ENCODE assay signal across 22 mouse cellular contexts in genomic region chr7:45195341-45196175, GRCm38 (mm10). TPM values are rescaled to one million over a fixed set of nuclear protein-coding genes. Genes with fewer than 3 reads are reported as not detected.
DNase-seq lines count a peak whose midpoint lies in the region; ATAC-seq lines count a peak whose summit lies in the region.
"Had no signal": no experiment of that assay in that cellular context is flagged by ENCODE, and none has a peak within 500 bp of the region (broad histone marks: within the 10 kb centered on the region; RNA-seq: fewer than 3 reads in every experiment).

No protein-coding gene starts in this region.

- H3K27me3 ChIP-seq in hindbrain, embryonic 10.5 days (ENCODE audit: insufficient read depth, poor library complexity, severe bottlenecking) = peaks cover 50% of the 10 kb centered on the region
- H3K27me3 ChIP-seq in hindbrain, embryonic 13.5 days = peaks cover 27% of the 10 kb centered on the region

- DNase-seq in cerebellum, adult 11-12 months = peak; percentile 78
- DNase-seq in hindbrain, embryonic 10.5 days (ENCODE audit: low spot score) = no peak
- DNase-seq in cerebellum, adult 9-10 months = peak; percentile 75
- DNase-seq in gastrocnemius, postnatal 25 days = peak; percentile 48
- no peak for DNase-seq in right cerebral cortex, postnatal 36 days (ENCODE audit: low spot score in 2 of 2)
- DNase-seq: kidney, adult 11 months; kidney, postnatal 14 days; liver; lung, embryonic 14.5 days; right cerebral cortex, postnatal 4 days had no signal

- no peak for ATAC-seq in cerebellum, adult (ENCODE audit: insufficient number of reproducible peaks, low FRiP score, low TSS enrichment)
- no peak for ATAC-seq in hindbrain, embryonic 13.5 days (ENCODE audit: low FRiP score)
- ATAC-seq in megakaryocyte, adult 5-6 weeks (ENCODE audit: poor library complexity, severe bottlenecking) = no peak
- ATAC-seq: Patski had no signal

- H3K27ac ChIP-seq in hindbrain, embryonic 10.5 days = 0 out of 2 replicates have a peak overlapping the region, but pooled peaks have one; percentile 45
- H3K27ac ChIP-seq in hindbrain, embryonic 13.5 days = no peak overlapping the region
- H3K27ac ChIP-seq: embryonic facial prominence, embryonic 13.5 days; forebrain, embryonic 12.5 days; heart, embryonic 15.5 days; hindbrain, embryonic 14.5 days had no signal

- no peak overlapping the region for H3K9ac ChIP-seq in hindbrain, embryonic 13.5 days
- H3K9ac ChIP-seq: embryonic facial prominence, embryonic 13.5 days; forebrain, embryonic 12.5 days; heart, embryonic 15.5 days; hindbrain, embryonic 14.5 days; lung, embryonic 14.5 days had no signal

- H3K4me3 ChIP-seq in hindbrain, embryonic 10.5 days = no peak overlapping the region
- H3K4me3 ChIP-seq in hindbrain, embryonic 13.5 days = no peak overlapping the region
- H3K4me3 ChIP-seq: embryonic facial prominence, embryonic 13.5 days; forebrain, embryonic 12.5 days; heart, embryonic 15.5 days had no signal

- WGBS in hindbrain, embryonic 10.5 days = 58% methylated on average over 13 of the region's 13 CpGs
- 67% methylated on average over 13 of the region's 13 CpGs for WGBS in hindbrain, embryonic 13.5 days

- H3K4me2 ChIP-seq in hindbrain, embryonic 13.5 days = no peak overlapping the region
- H3K4me2 ChIP-seq: embryonic facial prominence, embryonic 13.5 days; forebrain, embryonic 12.5 days; heart, embryonic 15.5 days; hindbrain, embryonic 14.5 days; lung, embryonic 14.5 days had no signal

- no peaks in the 10 kb centered on the region for H3K36me3 ChIP-seq in hindbrain, embryonic 10.5 days
- no peaks in the 10 kb centered on the region for H3K36me3 ChIP-seq in hindbrain, embryonic 13.5 days
- H3K36me3 ChIP-seq: embryonic facial prominence, embryonic 13.5 days; forebrain, embryonic 12.5 days; heart, embryonic 15.5 days had no signal

- H3K4me1 ChIP-seq in hindbrain, embryonic 10.5 days (replicated peaks) = peaks cover 66% of the 10 kb centered on the region
- H3K4me1 ChIP-seq in hindbrain, embryonic 13.5 days (replicated peaks) = peaks cover 12% of the 10 kb centered on the region

- no peaks in the 10 kb centered on the region for H3K9me3 ChIP-seq in hindbrain, embryonic 10.5 days
- no peaks in the 10 kb centered on the region for H3K9me3 ChIP-seq in hindbrain, embryonic 13.5 days
- H3K9me3 ChIP-seq: embryonic facial prominence, embryonic 13.5 days; forebrain, embryonic 12.5 days; heart, embryonic 15.5 days had no signal

RNA-seq across cellular contexts. Expression of gene Ccdc155, which starts 9.1 kb away (rescaled TPM):
- 0.64 and 0.80 TPM in 2 replicates for polyA plus RNA-seq in hindbrain, embryonic 10.5 days (2016; fragmentation: Nextera tagmentation; extraction: Ambion mirVana)
- polyA plus RNA-seq in hindbrain, embryonic 13.5 days (2015; fragmentation: Nextera tagmentation; extraction: Ambion mirVana) = 0.49 and 0.54 TPM in 2 replicates
- total RNA-seq in gastrocnemius, postnatal 25 days (2021) = under 1 TPM; 0.19 to 0.23 TPM
- not detected in 2 replicates for total RNA-seq in megakaryocyte, adult 5-6 weeks (2015)
- total RNA-seq in megakaryocyte, adult 5-6 weeks (2017) = not detected in 2 replicates

RNA-seq across cellular contexts. Expression of gene Pth2, which starts 14.8 kb away (rescaled TPM):
- not detected in 2 replicates for polyA plus RNA-seq in hindbrain, embryonic 10.5 days (2016; fragmentation: Nextera tagmentation; extraction: Ambion mirVana)
- polyA plus RNA-seq in hindbrain, embryonic 13.5 days (2015; fragmentation: Nextera tagmentation; extraction: Ambion mirVana) = 0.66 TPM in 1 of 2 replicates, not detected in the other
- not detected for total RNA-seq in gastrocnemius, postnatal 25 days (2021)
- total RNA-seq in megakaryocyte, adult 5-6 weeks (2015) = not detected in 2 replicates
- not detected in 2 replicates for total RNA-seq in megakaryocyte, adult 5-6 weeks (2017)
- total RNA-seq: adrenal gland, postnatal 4 days; layer of hippocampus, postnatal 10 days; left cerebral cortex, postnatal 10 days; neutrophil, adult 5-6 weeks had no signal
- polyA plus RNA-seq: embryonic facial prominence, embryonic 13.5 days; heart, embryonic 15.5 days; hindbrain, embryonic 14.5 days; lung, embryonic 14.5 days; Patski had no signal

RNA-seq across cellular contexts. Expression of gene Gfy, which starts 16.2 kb away (rescaled TPM):
- polyA plus RNA-seq in hindbrain, embryonic 10.5 days (2016; fragmentation: Nextera tagmentation; extraction: Ambion mirVana) = not detected in 2 replicates
- polyA plus RNA-seq in hindbrain, embryonic 13.5 days (2015; fragmentation: Nextera tagmentation; extraction: Ambion mirVana) = not detected in 2 replicates
- total RNA-seq in gastrocnemius, postnatal 25 days (2021) = not detected
- not detected in 2 replicates for total RNA-seq in megakaryocyte, adult 5-6 weeks (2015)
- not detected in 2 replicates for total RNA-seq in megakaryocyte, adult 5-6 weeks (2017)
- total RNA-seq: adrenal gland, postnatal 4 days; neutrophil, adult 5-6 weeks had no signal
- polyA plus RNA-seq: heart, embryonic 15.5 days; hindbrain, embryonic 14.5 days; lung, embryonic 14.5 days; Patski had no signal

RNA-seq across cellular contexts. Expression of gene Dkkl1, which starts 16.4 kb away (rescaled TPM):
- 1.8 and 2.1 TPM in 2 replicates for polyA plus RNA-seq in hindbrain, embryonic 10.5 days (2016; fragmentation: Nextera tagmentation; extraction: Ambion mirVana)
- 5.6 and 5.7 TPM in 2 replicates for polyA plus RNA-seq in hindbrain, embryonic 13.5 days (2015; fragmentation: Nextera tagmentation; extraction: Ambion mirVana)
- not detected for total RNA-seq in gastrocnemius, postnatal 25 days (2021)
- total RNA-seq in megakaryocyte, adult 5-6 weeks (2015) = 1.0 and 1.6 TPM in 2 replicates
- total RNA-seq in megakaryocyte, adult 5-6 weeks (2017) = 1.1 and 5.0 TPM in 2 replicates
- polyA plus RNA-seq: lung, embryonic 14.5 days; Patski had no signal

RNA-seq across cellular contexts. Expression of gene Tead2, which starts 20.0 kb away (rescaled TPM):
- 324 and 370 TPM in 2 replicates for polyA plus RNA-seq in hindbrain, embryonic 10.5 days (2016; fragmentation: Nextera tagmentation; extraction: Ambion mirVana)
- 78.6 and 79.2 TPM in 2 replicates for polyA plus RNA-seq in hindbrain, embryonic 13.5 days (2015; fragmentation: Nextera tagmentation; extraction: Ambion mirVana)
- 1 to 10 TPM; 2.5 to 2.8 TPM for total RNA-seq in gastrocnemius, postnatal 25 days (2021)
- total RNA-seq in megakaryocyte, adult 5-6 weeks (2015) = 0.07 TPM in 1 of 2 replicates, not detected in the other
- total RNA-seq in megakaryocyte, adult 5-6 weeks (2017) = not detected in 2 replicates
- total RNA-seq: neutrophil, adult 5-6 weeks had no signal

Comparison
In these comparisons a context has a peak if more than half of its experiments do, and no peak if none do; other contexts are left out.
1. DNase-seq: peak in cerebellum, adult 11-12 months (single experiment), cerebellum, adult 9-10 months (single experiment) and gastrocnemius, postnatal 25 days (single experiment); none in hindbrain, embryonic 10.5 days (single experiment) and right cerebral cortex, postnatal 36 days (0 of 2).